Mouse (Mus musculus): Measurements from ENCODE around the gene Nfia. TPM values are rescaled to one million over a fixed set of nuclear protein-coding genes. Genes with fewer than 3 reads are reported as not detected.

Nfia gene
- polyA plus RNA-seq, 1 experiment from 2014 or later, result 56.7 TPM

GRCm38 (mm10) chr4:97751483-97752251, 20.9 kb upstream of the Nfia start:
- Histone ChIP-seq H3K4me3 (replicated peaks) (peak overlapping the region; percentile 44), H3K9me3 (no peaks in the 10 kb centered on the region), H3K27me3 (peaks cover 4% of the 10 kb centered on the region; the same call in 1 of the 2 replicates), H3K4me1 (replicated peaks) (peaks cover 48% of the 10 kb centered on the region), H3K4me2 (peak overlapping the region; percentile 91), H3K36me3 (no peaks in the 10 kb centered on the region), H3K27ac (peak overlapping the region; percentile 77), H3K9ac (replicated peaks) (peak overlapping the region; percentile 68)
- 2% methylated on average over 40 of the region's 40 CpGs for WGBS
- ATAC-seq (ENCODE audit: insufficient number of reproducible peaks, insufficient read depth, low FRiP score, low TSS enrichment, low read depth), result peak; percentile 61

- Histone ChIP-seq H3K4me3 (replicated peaks) (peak overlapping the region; percentile 44), H3K27ac (no peak overlapping the region), H3K9ac (replicated peaks) (peak overlapping the region; percentile 68), H3K36me3 (no peaks in the 10 kb centered on the region), H3K9me3 (no peaks in the 10 kb centered on the region), H3K4me2 (peak overlapping the region; percentile 91), H3K4me1 (replicated peaks) (peaks cover 51% of the 10 kb centered on the region), H3K27me3 (peaks cover 4% of the 10 kb centered on the region; the same call in 1 of the 2 replicates)
- ATAC-seq (ENCODE audit: insufficient number of reproducible peaks, insufficient read depth, low FRiP score, low TSS enrichment, low read depth), result no peak
- 26% methylated on average over 5 of the region's 5 CpGs for WGBS
These were observed 20.1 kb upstream of the Nfia start for GRCm38 (mm10) chr4:97752276-97753010.

- Histone ChIP-seq H3K4me1 (replicated peaks) (peaks cover 57% of the 10 kb centered on the region), H3K27me3 (peaks cover 4% of the 10 kb centered on the region; the same call in 1 of the 2 replicates), H3K27ac (no peak overlapping the region), H3K9me3 (no peaks in the 10 kb centered on the region), H3K4me3 (replicated peaks) (no peak overlapping the region), H3K9ac (replicated peaks) (no peak overlapping the region), H3K4me2 (no peak overlapping the region), H3K36me3 (no peaks in the 10 kb centered on the region)
- no peak for ATAC-seq (ENCODE audit: insufficient number of reproducible peaks, insufficient read depth, low FRiP score, low TSS enrichment, low read depth)
- WGBS, result 8% methylated on average over 1 of the region's 1 CpGs
These were observed 19.0 kb upstream of the Nfia start for GRCm38 (mm10) chr4:97753521-97753920.

- Histone ChIP-seq H3K9ac (replicated peaks) (no peak overlapping the region), H3K4me2 (peak overlapping the region; percentile 13; the same call in 1 of the 2 replicates), H3K4me1 (replicated peaks) (peaks cover 61% of the 10 kb centered on the region), H3K9me3 (no peaks in the 10 kb centered on the region), H3K27me3 (peaks cover 4% of the 10 kb centered on the region; the same call in 1 of the 2 replicates), H3K4me3 (replicated peaks) (no peak overlapping the region), H3K27ac (peak overlapping the region; percentile 66), H3K36me3 (no peaks in the 10 kb centered on the region)
- ATAC-seq (ENCODE audit: insufficient number of reproducible peaks, insufficient read depth, low FRiP score, low TSS enrichment, low read depth), result no peak
- 12% methylated on average over 12 of the region's 12 CpGs for WGBS
These were observed 18.3 kb upstream of the Nfia start for GRCm38 (mm10) chr4:97754241-97754640.

- WGBS, result under 1% methylated on average over 38 of the region's 38 CpGs
- H3K36me3 ChIP-seq, result no peaks in the 10 kb centered on the region
- H3K27me3 ChIP-seq, result peaks cover 4% of the 10 kb centered on the region; the same call in 1 of the 2 replicates
- peaks cover 51% of the 10 kb centered on the region for H3K4me1 ChIP-seq (replicated peaks)
- ATAC-seq (ENCODE audit: insufficient number of reproducible peaks, insufficient read depth, low FRiP score, low TSS enrichment, low read depth), result peak; percentile 61; the same call in 1 of the 2 replicates
- H3K4me2 ChIP-seq, result peak overlapping the region; percentile 64
- peak overlapping the region; percentile 81 for H3K27ac ChIP-seq
- peak overlapping the region; percentile 63 for H3K9ac ChIP-seq (replicated peaks)
- no peaks in the 10 kb centered on the region for H3K9me3 ChIP-seq
- peak overlapping the region; percentile 48 for H3K4me3 ChIP-seq (replicated peaks)
These were observed 15.1 kb upstream of the Nfia start for GRCm38 (mm10) chr4:97757207-97757977.

- Histone ChIP-seq H3K4me3 (replicated peaks) (peak overlapping the region; percentile 48), H3K27me3 (peaks cover 4% of the 10 kb centered on the region; the same call in 1 of the 2 replicates), H3K4me2 (peak overlapping the region; percentile 64), H3K9ac (replicated peaks) (peak overlapping the region; percentile 63), H3K36me3 (no peaks in the 10 kb centered on the region), H3K9me3 (no peaks in the 10 kb centered on the region), H3K27ac (peak overlapping the region; percentile 81), H3K4me1 (replicated peaks) (peaks cover 48% of the 10 kb centered on the region)
- ATAC-seq (ENCODE audit: insufficient number of reproducible peaks, insufficient read depth, low FRiP score, low TSS enrichment, low read depth), result no peak
- WGBS, result under 1% methylated on average over 14 of the region's 14 CpGs
These were observed 14.5 kb upstream of the Nfia start for GRCm38 (mm10) chr4:97757978-97758461.

GRCm38 (mm10) chr4:97758661-97759060, 13.9 kb upstream of the Nfia start:
- H3K4me3 ChIP-seq (replicated peaks), result peak overlapping the region; percentile 48
- no peak for ATAC-seq (ENCODE audit: insufficient number of reproducible peaks, insufficient read depth, low FRiP score, low TSS enrichment, low read depth)
- peak overlapping the region; percentile 63; the same call in 1 of the 2 replicates for H3K9ac ChIP-seq (replicated peaks)
- H3K4me1 ChIP-seq (replicated peaks), result peaks cover 43% of the 10 kb centered on the region
- H3K4me2 ChIP-seq, result peak overlapping the region; percentile 64
- no peaks in the 10 kb centered on the region for H3K9me3 ChIP-seq
- no peak overlapping the region for H3K27ac ChIP-seq
- H3K36me3 ChIP-seq, result no peaks in the 10 kb centered on the region
- WGBS, result 34% methylated on average over 3 of the region's 3 CpGs
- H3K27me3 ChIP-seq, result peaks cover 4% of the 10 kb centered on the region; the same call in 1 of the 2 replicates

- Histone ChIP-seq H3K27ac (no peak overlapping the region), H3K4me3 (replicated peaks) (no peak overlapping the region), H3K9ac (replicated peaks) (no peak overlapping the region), H3K36me3 (no peaks in the 10 kb centered on the region), H3K27me3 (no peaks in the 10 kb centered on the region), H3K4me1 (replicated peaks) (no peaks in the 10 kb centered on the region), H3K9me3 (no peaks in the 10 kb centered on the region), H3K4me2 (no peak overlapping the region)
- 26% methylated on average over 4 of the region's 4 CpGs for WGBS
- no peak for ATAC-seq (ENCODE audit: insufficient number of reproducible peaks, insufficient read depth, low FRiP score, low TSS enrichment, low read depth)
These were observed 7.9 kb upstream of the Nfia start for GRCm38 (mm10) chr4:97764616-97765015.

- no peaks in the 10 kb centered on the region for H3K36me3 ChIP-seq
- no peaks in the 10 kb centered on the region for H3K4me1 ChIP-seq (replicated peaks)
- no peak for ATAC-seq (ENCODE audit: insufficient number of reproducible peaks, insufficient read depth, low FRiP score, low TSS enrichment, low read depth)
- no peaks in the 10 kb centered on the region for H3K9me3 ChIP-seq
- no peak overlapping the region for H3K4me2 ChIP-seq
- no peaks in the 10 kb centered on the region for H3K27me3 ChIP-seq
- H3K27ac ChIP-seq, result no peak overlapping the region
- H3K9ac ChIP-seq (replicated peaks), result no peak overlapping the region
- 85% methylated on average over 4 of the region's 4 CpGs for WGBS
- no peak overlapping the region for H3K4me3 ChIP-seq (replicated peaks)
These were observed 7.1 kb upstream of the Nfia start for GRCm38 (mm10) chr4:97765341-97766020.

- Histone ChIP-seq H3K27me3 (no peaks in the 10 kb centered on the region), H3K9me3 (no peaks in the 10 kb centered on the region), H3K4me3 (replicated peaks) (no peak overlapping the region), H3K4me2 (no peak overlapping the region), H3K4me1 (replicated peaks) (no peaks in the 10 kb centered on the region), H3K27ac (no peak overlapping the region), H3K9ac (replicated peaks) (no peak overlapping the region), H3K36me3 (no peaks in the 10 kb centered on the region)
- WGBS, result 84% methylated on average over 3 of the region's 3 CpGs
- no peak for ATAC-seq (ENCODE audit: insufficient number of reproducible peaks, insufficient read depth, low FRiP score, low TSS enrichment, low read depth)
These were observed 6.4 kb upstream of the Nfia start for GRCm38 (mm10) chr4:97766100-97766499.

All from limb, embryonic 12.5 days (tissue).